31 mouse cellular contexts compared by ENCODE assay signal in the genomic region with DNA sequence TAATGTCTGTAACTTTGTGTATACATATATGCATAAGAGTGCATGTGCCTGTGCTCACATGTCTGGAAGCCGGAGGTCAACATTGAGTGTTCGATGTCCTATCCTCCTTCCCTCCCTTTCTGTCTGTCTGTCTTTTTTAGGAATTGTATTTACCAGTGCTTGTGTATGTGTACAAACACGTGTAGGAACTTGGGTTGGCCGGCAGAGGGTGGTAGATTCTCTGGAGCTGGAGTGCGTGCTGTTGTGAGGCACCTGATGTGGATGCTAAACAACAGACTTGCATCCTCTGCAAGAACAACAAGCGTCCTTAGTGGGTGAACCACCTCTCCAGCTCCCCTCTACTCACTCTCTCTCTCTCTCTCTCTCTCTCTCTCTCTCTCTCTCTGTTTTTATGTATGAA. TPM values are rescaled to one million over a fixed set of nuclear protein-coding genes. Genes with fewer than 3 reads are reported as not detected.
DNase-seq lines count a peak whose midpoint lies in the region; ATAC-seq and TF ChIP-seq lines count a peak whose summit lies in the region.
"Had no signal": no experiment of that assay in that cellular context is flagged by ENCODE, and none has a peak within 500 bp of the region (broad histone marks: within the 10 kb centered on the region; RNA-seq: fewer than 3 reads in every experiment).

No protein-coding gene starts in this region.

- H3K4me1 ChIP-seq in hindbrain, postnatal 0 days (ENCODE audit: insufficient read depth, low read length) = no peaks in the 10 kb centered on the region
- H3K4me1 ChIP-seq in hindbrain, embryonic 12.5 days = no peaks in the 10 kb centered on the region
- no peaks in the 10 kb centered on the region for H3K4me1 ChIP-seq in liver, adult 2 months (ENCODE audit: control insufficient read depth, insufficient read depth, low read length)
- H3K4me1 ChIP-seq in liver, embryonic 12.5 days = 0 out of 2 replicates have a peak, but pooled peaks cover 8% of the 10 kb centered on the region
- no peaks in the 10 kb centered on the region for H3K4me1 ChIP-seq in ES-Bruce4 (ENCODE audit: control insufficient read depth, insufficient read depth, low read length)
- H3K4me1 ChIP-seq: embryonic facial prominence, embryonic 12.5 days; forebrain, embryonic 13.5 days; heart, embryonic 10.5 days; midbrain, embryonic 13.5 days; neural tube, embryonic 12.5 days had no signal

- no peak for TF ChIP-seq EP300 in ES-Bruce4 (IDR thresholded peaks at IDR 0.05; ENCODE audit: insufficient read depth, low read depth, low read length)

- no peak overlapping the region for H3K4me3 ChIP-seq in hindbrain, postnatal 0 days (ENCODE audit: low read length)
- no peak overlapping the region for H3K4me3 ChIP-seq in hindbrain, embryonic 12.5 days
- H3K4me3 ChIP-seq in liver, adult 2 months (ENCODE audit: insufficient read depth, low read depth, low read length) = no peak overlapping the region
- H3K4me3 ChIP-seq in liver, embryonic 12.5 days = no peak overlapping the region
- H3K4me3 ChIP-seq in ES-Bruce4 (ENCODE audit: low read depth, low read length) = no peak overlapping the region
- H3K4me3 ChIP-seq: embryonic facial prominence, embryonic 12.5 days; erythroblast, embryonic 14.5 days; forebrain, embryonic 13.5 days; heart, embryonic 10.5 days; midbrain, embryonic 13.5 days; neural tube, embryonic 12.5 days had no signal

- no peak for TF ChIP-seq POLR2A in liver, adult 2 months (IDR thresholded peaks at IDR 0.05; ENCODE audit: extremely low read depth, insufficient read depth, low read length)
- no peak for TF ChIP-seq POLR2A in ES-Bruce4 (IDR thresholded peaks at IDR 0.05; ENCODE audit: insufficient read depth, low read length)

- H3K36me3 ChIP-seq in hindbrain, postnatal 0 days (ENCODE audit: insufficient read depth, low read length) = peaks cover 4% of the 10 kb centered on the region; the same call in 1 of the 2 replicates
- peaks cover 24% of the 10 kb centered on the region for H3K36me3 ChIP-seq in hindbrain, embryonic 12.5 days
- H3K36me3 ChIP-seq in liver, adult 2 months (ENCODE audit: control insufficient read depth, insufficient read depth, low read length) = peaks cover 12% of the 10 kb centered on the region
- H3K36me3 ChIP-seq in liver, embryonic 12.5 days = peaks cover 42% of the 10 kb centered on the region
- H3K36me3 ChIP-seq in ES-Bruce4 (ENCODE audit: control insufficient read depth, insufficient read depth, low read length, poor library complexity, severe bottlenecking) = no peaks in the 10 kb centered on the region; the same call in 1 of the 2 replicates

- ATAC-seq in hindbrain, postnatal 0 days = no peak
- ATAC-seq in hindbrain, embryonic 12.5 days (ENCODE audit: low FRiP score) = no peak
- no peak for ATAC-seq in liver, embryonic 12.5 days
- 0 out of 2 replicates have a peak, but pooled peaks have one; percentile 34 for ATAC-seq in erythroblast, adult 5-6 weeks (replicated peaks; ENCODE audit: low FRiP score, poor library complexity, severe bottlenecking)
- ATAC-seq: forebrain, embryonic 13.5 days; hindbrain, embryonic 16.5 days; midbrain, embryonic 13.5 days had no signal

- DNase-seq in hindbrain, postnatal 0 days (ENCODE audit: low spot score) = no peak
- no peak for DNase-seq in liver, adult 2 months (ENCODE audit: extremely low read depth, low read depth, low spot score)
- DNase-seq in ovary, postnatal 10 days (ENCODE audit: low spot score) = no peak
- no peak for DNase-seq in embryo, embryonic 11 days
- DNase-seq: cerebellum, adult 11-12 months; kidney, adult 18-20 months; kidney, postnatal 25 days; lung, adult 2 months; lung, postnatal 14 days; thymus, postnatal 36 days had no signal

- H3K9ac ChIP-seq in hindbrain, postnatal 0 days (replicated peaks; ENCODE audit: low read length) = no peak overlapping the region
- H3K9ac ChIP-seq in hindbrain, embryonic 12.5 days = no peak overlapping the region
- H3K9ac ChIP-seq in liver, adult 2 months (ENCODE audit: low read depth, low read length) = no peak overlapping the region
- H3K9ac ChIP-seq in liver, embryonic 12.5 days = no peak overlapping the region
- no peak overlapping the region for H3K9ac ChIP-seq in ES-Bruce4 (ENCODE audit: low read depth, poor library complexity, severe bottlenecking)
- H3K9ac ChIP-seq: embryonic facial prominence, embryonic 12.5 days; forebrain, embryonic 13.5 days; midbrain, embryonic 13.5 days; neural tube, embryonic 12.5 days had no signal

- 83% methylated on average over 6 of the region's 6 CpGs for WGBS in hindbrain, postnatal 0 days
- WGBS in hindbrain, embryonic 12.5 days = 81% methylated on average over 6 of the region's 6 CpGs
- WGBS in liver, adult 2 months = 86% methylated on average over 6 of the region's 6 CpGs
- 79% methylated on average over 6 of the region's 6 CpGs for WGBS in liver, embryonic 12.5 days (ENCODE audit: insufficient replicate concordance)

- peak; percentile 21; the same call in 1 of the 2 replicates for TF ChIP-seq CTCF in hindbrain, postnatal 0 days (IDR thresholded peaks at IDR 0.05; ENCODE audit: low read depth)
- 0 out of 2 replicates have a peak, but pooled peaks have one; percentile 21 for TF ChIP-seq CTCF in liver, adult 2 months (IDR thresholded peaks at IDR 0.05; ENCODE audit: low read depth, low read length)
- TF ChIP-seq CTCF in ES-Bruce4 (IDR thresholded peaks at IDR 0.05; ENCODE audit: low read depth, low read length) = peak; percentile 56

- no peaks in the 10 kb centered on the region for H3K27me3 ChIP-seq in hindbrain, postnatal 0 days (ENCODE audit: insufficient read depth, low read length)
- H3K27me3 ChIP-seq in hindbrain, embryonic 12.5 days = no peaks in the 10 kb centered on the region
- H3K27me3 ChIP-seq in liver, adult 2 months (ENCODE audit: control insufficient read depth, insufficient read depth, low read length) = no peaks in the 10 kb centered on the region
- H3K27me3 ChIP-seq in liver, embryonic 12.5 days (replicated peaks) = no peaks in the 10 kb centered on the region
- H3K27me3 ChIP-seq in ES-Bruce4 (ENCODE audit: control insufficient read depth, insufficient read depth, low read length, poor library complexity, severe bottlenecking) = no peaks in the 10 kb centered on the region
- H3K27me3 ChIP-seq: embryonic facial prominence, embryonic 12.5 days; forebrain, embryonic 13.5 days; midbrain, embryonic 13.5 days; neural tube, embryonic 12.5 days had no signal

- H3K9me3 ChIP-seq in hindbrain, postnatal 0 days (ENCODE audit: low read length) = no peaks in the 10 kb centered on the region
- H3K9me3 ChIP-seq in hindbrain, embryonic 12.5 days (replicated peaks) = no peaks in the 10 kb centered on the region
- H3K9me3 ChIP-seq in liver, embryonic 12.5 days (replicated peaks) = no peaks in the 10 kb centered on the region
- no peaks in the 10 kb centered on the region for H3K9me3 ChIP-seq in ES-Bruce4 (replicated peaks; ENCODE audit: control insufficient read depth, insufficient read depth, low read length, poor library complexity, severe bottlenecking)
- H3K9me3 ChIP-seq: embryonic facial prominence, embryonic 12.5 days; forebrain, embryonic 13.5 days; heart, embryonic 10.5 days; midbrain, embryonic 13.5 days; neural tube, embryonic 12.5 days had no signal

- peaks cover 15% of the 10 kb centered on the region; the same call in 1 of the 2 replicates for H3K79me2 ChIP-seq in liver, adult 2 months (ENCODE audit: control insufficient read depth, insufficient read depth, low read length)

- H3K27ac ChIP-seq in hindbrain, postnatal 0 days = no peak overlapping the region
- no peak overlapping the region for H3K27ac ChIP-seq in hindbrain, embryonic 12.5 days
- no peak overlapping the region for H3K27ac ChIP-seq in liver, adult 2 months (replicated peaks; ENCODE audit: insufficient read depth, low read depth, low read length)
- H3K27ac ChIP-seq in liver, embryonic 12.5 days = no peak overlapping the region
- no peak overlapping the region for H3K27ac ChIP-seq in ES-Bruce4 (ENCODE audit: insufficient read depth, low read length)
- H3K27ac ChIP-seq: embryonic facial prominence, embryonic 12.5 days; forebrain, embryonic 13.5 days; heart, embryonic 10.5 days; midbrain, embryonic 13.5 days; neural tube, embryonic 12.5 days had no signal

- no peak overlapping the region for H3K4me2 ChIP-seq in hindbrain, postnatal 0 days (ENCODE audit: low read depth, low read length)
- H3K4me2 ChIP-seq in hindbrain, embryonic 12.5 days (replicated peaks) = no peak overlapping the region
- no peak overlapping the region for H3K4me2 ChIP-seq in liver, embryonic 12.5 days
- H3K4me2 ChIP-seq: embryonic facial prominence, embryonic 12.5 days; forebrain, embryonic 13.5 days; midbrain, embryonic 13.5 days; neural tube, embryonic 12.5 days had no signal

RNA-seq across cellular contexts. Expression of gene R3hdm2, which starts 11.6 kb away (rescaled TPM):
- total RNA-seq in hindbrain, postnatal 0 days (2014; rRNA removed) = 47.7 and 60.6 TPM in 2 replicates
- 39.3 and 47.6 TPM in 2 replicates for polyA plus RNA-seq in hindbrain, postnatal 0 days (2015; fragmentation: Nextera tagmentation; extraction: Ambion mirVana)
- polyA plus RNA-seq in hindbrain, embryonic 12.5 days (2016; fragmentation: Nextera tagmentation; extraction: Ambion mirVana) = 39.1 and 41.4 TPM in 2 replicates
- 15.8 and 17.5 TPM in 2 replicates for total RNA-seq in liver, adult 2 months (2014; rRNA removed)
- polyA plus RNA-seq in liver, adult 2 months (2012; rRNA removed) = 66.9 and 70.1 TPM in 2 replicates
- polyA plus RNA-seq in liver, embryonic 12.5 days (2016; fragmentation: Nextera tagmentation; extraction: Ambion mirVana) = 16.7 and 19.0 TPM in 2 replicates
- 107 and 122 TPM in 2 replicates for polyA plus RNA-seq in ES-Bruce4 (2011; ENCODE audit: insufficient read depth, insufficient read length, low read depth, missing spikeins)
- total RNA-seq in erythroblast, adult 5-6 weeks (2015; ENCODE audit: low replicate concordance) = 25.7 and 34.9 TPM in 2 replicates
- total RNA-seq in erythroblast, adult 5-6 weeks (2017; ENCODE audit: low replicate concordance) = 17.7 and 18.3 TPM in 2 replicates

RNA-seq across cellular contexts. Expression of gene Inhbc, which starts 21.5 kb away (rescaled TPM):
- not detected in 2 replicates for total RNA-seq in hindbrain, postnatal 0 days (2014; rRNA removed)
- not detected in 2 replicates for polyA plus RNA-seq in hindbrain, postnatal 0 days (2015; fragmentation: Nextera tagmentation; extraction: Ambion mirVana)
- polyA plus RNA-seq in hindbrain, embryonic 12.5 days (2016; fragmentation: Nextera tagmentation; extraction: Ambion mirVana) = not detected in 2 replicates
- 8.2 and 18.4 TPM in 2 replicates for total RNA-seq in liver, adult 2 months (2014; rRNA removed)
- polyA plus RNA-seq in liver, adult 2 months (2012; rRNA removed) = 58.0 and 61.8 TPM in 2 replicates
- 1.1 and 1.5 TPM in 2 replicates for polyA plus RNA-seq in liver, embryonic 12.5 days (2016; fragmentation: Nextera tagmentation; extraction: Ambion mirVana)
- not detected in 2 replicates for polyA plus RNA-seq in ES-Bruce4 (2011; ENCODE audit: insufficient read depth, insufficient read length, low read depth, missing spikeins)
- not detected in 2 replicates for total RNA-seq in erythroblast, adult 5-6 weeks (2015; ENCODE audit: low replicate concordance)
- not detected in 2 replicates for total RNA-seq in erythroblast, adult 5-6 weeks (2017; ENCODE audit: low replicate concordance)
- total RNA-seq: adrenal gland, adult 18-20 months; gastrocnemius, adult 18-20 months; hematopoietic stem cell, adult 5-6 weeks; left cerebral cortex, postnatal 36 days; megakaryocyte, adult 5-6 weeks had no signal
- polyA plus RNA-seq: cortical plate, adult 2 months; erythroblast, embryonic 14.5 days; forebrain, embryonic 13.5 days; gonadal fat pad, adult 2 months; heart, postnatal 0 days; hindbrain, embryonic 16.5 days; limb, embryonic 14.5 days; lung, adult 2 months; midbrain, embryonic 13.5 days; neural tube, embryonic 12.5 days had no signal

RNA-seq across cellular contexts. Expression of gene Inhbe, which starts 37.6 kb away (rescaled TPM):
- total RNA-seq in hindbrain, postnatal 0 days (2014; rRNA removed) = not detected in 2 replicates
- not detected in 2 replicates for polyA plus RNA-seq in hindbrain, postnatal 0 days (2015; fragmentation: Nextera tagmentation; extraction: Ambion mirVana)
- 0.08 TPM in 1 of 2 replicates, not detected in the other for polyA plus RNA-seq in hindbrain, embryonic 12.5 days (2016; fragmentation: Nextera tagmentation; extraction: Ambion mirVana)
- 4.8 and 7.5 TPM in 2 replicates for total RNA-seq in liver, adult 2 months (2014; rRNA removed)
- polyA plus RNA-seq in liver, adult 2 months (2012; rRNA removed) = 20.8 and 22.6 TPM in 2 replicates
- polyA plus RNA-seq in liver, embryonic 12.5 days (2016; fragmentation: Nextera tagmentation; extraction: Ambion mirVana) = 0.10 and 0.16 TPM in 2 replicates
- polyA plus RNA-seq in ES-Bruce4 (2011; ENCODE audit: insufficient read depth, insufficient read length, low read depth, missing spikeins) = not detected in 2 replicates
- total RNA-seq in erythroblast, adult 5-6 weeks (2015; ENCODE audit: low replicate concordance) = not detected in 2 replicates
- not detected in 2 replicates for total RNA-seq in erythroblast, adult 5-6 weeks (2017; ENCODE audit: low replicate concordance)
- total RNA-seq: adrenal gland, adult 18-20 months; gastrocnemius, adult 18-20 months; hematopoietic stem cell, adult 5-6 weeks had no signal
- polyA plus RNA-seq: erythroblast, embryonic 14.5 days; heart, embryonic 10.5 days; heart, postnatal 0 days; limb, embryonic 14.5 days; midbrain, embryonic 13.5 days; neural tube, embryonic 12.5 days; stomach, embryonic 14.5 days had no signal

RNA-seq across cellular contexts. Expression of gene Gli1, which starts 50.0 kb away (rescaled TPM):
- total RNA-seq in hindbrain, postnatal 0 days (2014; rRNA removed) = 10.9 and 13.0 TPM in 2 replicates
- polyA plus RNA-seq in hindbrain, postnatal 0 days (2015; fragmentation: Nextera tagmentation; extraction: Ambion mirVana) = 2.7 TPM in 2 replicates
- 3.7 and 4.8 TPM in 2 replicates for polyA plus RNA-seq in hindbrain, embryonic 12.5 days (2016; fragmentation: Nextera tagmentation; extraction: Ambion mirVana)
- not detected in 2 replicates for total RNA-seq in liver, adult 2 months (2014; rRNA removed)
- polyA plus RNA-seq in liver, adult 2 months (2012; rRNA removed) = 0.04 TPM in 2 replicates
- polyA plus RNA-seq in liver, embryonic 12.5 days (2016; fragmentation: Nextera tagmentation; extraction: Ambion mirVana) = 0.94 and 1.1 TPM in 2 replicates
- 19.8 and 21.4 TPM in 2 replicates for polyA plus RNA-seq in ES-Bruce4 (2011; ENCODE audit: insufficient read depth, insufficient read length, low read depth, missing spikeins)
- total RNA-seq in erythroblast, adult 5-6 weeks (2015; ENCODE audit: low replicate concordance) = not detected in 2 replicates
- total RNA-seq in erythroblast, adult 5-6 weeks (2017; ENCODE audit: low replicate concordance) = not detected in 2 replicates
- total RNA-seq: hematopoietic stem cell, adult 5-6 weeks; megakaryocyte, adult 5-6 weeks had no signal
- polyA plus RNA-seq: erythroblast, embryonic 14.5 days had no signal

Comparison
In these comparisons a context has a peak if more than half of its experiments do, and no peak if none do; other contexts are left out.
1. RNA of gene Inhbc, which starts 21.5 kb away (polyA plus RNA-seq): 58.0 to 61.8 TPM in liver, adult 2 months; 1.1 to 1.5 TPM in liver, embryonic 12.5 days, not detected in ES-Bruce4, not detected in hindbrain, postnatal 0 days and not detected in hindbrain, embryonic 12.5 days; every median in the first group is over 10 times any median in the second.
2. RNA of gene Inhbe, which starts 37.6 kb away (polyA plus RNA-seq): 20.8 to 22.6 TPM in liver, adult 2 months; 0.10 to 0.16 TPM in liver, embryonic 12.5 days, 0.08 TPM in hindbrain, embryonic 12.5 days, not detected in ES-Bruce4 and not detected in hindbrain, postnatal 0 days; every median in the first group is over 10 times any median in the second.
3. Peak in every context shown above with its lines, with median percentiles within 50 percentile points of each other: CTCF ChIP-seq.